Mouse (Mus musculus) heart, embryonic 15.5 days (tissue): ENCODE measurements around the gene Olfr648. TPM values are rescaled to one million over a fixed set of nuclear protein-coding genes. Genes with fewer than 3 reads are reported as not detected.

Experiments
- ATAC-seq: fragments of 200-750 bp; cut with Nextera tagmentation; replicated peaks from 2 replicates; pipeline ENCODE4 v1.8.0; 2017; ENCODE audit warnings: low read depth, moderate TSS enrichment; ENCODE audit not compliant: insufficient number of reproducible peaks, insufficient read depth, low FRiP score
- H3K27ac ChIP-seq: fragments of 300-500 bp; sonication (generic); 2 replicates; pipeline ENCODE4 v1.5.1; 2015; ENCODE audit warnings: mild to moderate bottlenecking, inconsistent platforms
- H3K27me3 ChIP-seq: fragments of 300-500 bp; sonication (generic); 2 replicates; pipeline ENCODE4 v1.6.1; 2015; ENCODE audit warnings: inconsistent platforms
- H3K36me3 ChIP-seq: fragments of 300-500 bp; sonication (generic); 2 replicates; pipeline ENCODE4 v1.6.1; 2015; ENCODE audit warnings: mild to moderate bottlenecking, inconsistent platforms
- H3K4me1 ChIP-seq: fragments of 300-500 bp; sonication (generic); replicated peaks from 2 replicates; pipeline ENCODE4 v1.6.1; 2015; ENCODE audit warnings: inconsistent platforms
- H3K4me2 ChIP-seq: fragments of 300-500 bp; sonication (generic); 2 replicates; pipeline ENCODE4 v1.6.1; 2015; ENCODE audit warnings: inconsistent platforms, mild to moderate bottlenecking, moderate library complexity
- H3K4me3 ChIP-seq: fragments of 300-500 bp; sonication (generic); 2 replicates; pipeline ENCODE4 v1.5.1; 2015; ENCODE audit warnings: mild to moderate bottlenecking, inconsistent platforms
- H3K9ac ChIP-seq: fragments of 300-500 bp; sonication (generic); 2 replicates; pipeline ENCODE4 v1.6.1; 2015; ENCODE audit warnings: mild to moderate bottlenecking, inconsistent platforms
- H3K9me3 ChIP-seq: fragments of 300-500 bp; sonication (generic); replicated peaks from 2 replicates; pipeline ENCODE4 v1.6.1; 2016; ENCODE audit warnings: inconsistent platforms
- WGBS: fragments of 180-500 bp; shearing (Covaris S2); methylation state at CpG from one replicate; pipeline ENCODE4 v1.1.7; 2015; ENCODE audit warnings: mixed read lengths; 5-methylcytosine and 5-hydroxymethylcytosine counted together
- polyA plus RNA-seq: library from polyadenylated mRNA; unstranded; fragments of >200 nt; fragmentation: Nextera tagmentation; extraction: Ambion mirVana; gene quantifications from 2 replicates; pipeline ENCODE4 v1.2.1, GENCODE M21; 2015

Olfr648 gene
- polyA plus RNA-seq, 1 experiment from 2014 or later, result 0.16 TPM

GRCm38 (mm10) chr7:104175085-104175484 is 8.1 kb downstream of the Olfr648 start:
- Histone ChIP-seq H3K4me2 (no peak overlapping the region), H3K9ac (no peak overlapping the region), H3K4me1 (no peaks in the 10 kb centered on the region), H3K27ac (no peak overlapping the region), H3K4me3 (no peak overlapping the region), H3K27me3 (no peaks in the 10 kb centered on the region), H3K9me3 (no peaks in the 10 kb centered on the region), H3K36me3 (no peaks in the 10 kb centered on the region)
- WGBS, result 62% methylated on average over 1 of the region's 1 CpGs
- no peak for ATAC-seq

- Histone ChIP-seq H3K27ac (no peak overlapping the region), H3K4me1 (no peaks in the 10 kb centered on the region; the same call in 1 of the 2 replicates), H3K4me3 (no peak overlapping the region), H3K9ac (no peak overlapping the region), H3K4me2 (no peak overlapping the region), H3K36me3 (no peaks in the 10 kb centered on the region), H3K9me3 (no peaks in the 10 kb centered on the region), H3K27me3 (no peaks in the 10 kb centered on the region)
- 59% methylated on average over 6 of the region's 6 CpGs for WGBS
- no peak for ATAC-seq
Observed at GRCm38 (mm10) chr7:104169634-104170204, 13.5 kb downstream of the Olfr648 start.

GRCm38 (mm10) chr7:104167105-104167504 is 16.1 kb downstream of the Olfr648 start:
- Histone ChIP-seq H3K4me1 (no peaks in the 10 kb centered on the region; the same call in 1 of the 2 replicates), H3K4me3 (no peak overlapping the region), H3K27ac (no peak overlapping the region), H3K36me3 (no peaks in the 10 kb centered on the region), H3K9ac (no peak overlapping the region), H3K27me3 (no peaks in the 10 kb centered on the region), H3K4me2 (no peak overlapping the region), H3K9me3 (no peaks in the 10 kb centered on the region)
- 70% methylated on average over 6 of the region's 6 CpGs for WGBS
- no peak for ATAC-seq

GRCm38 (mm10) chr7:104150456-104150855 is 32.7 kb downstream of the Olfr648 start, which contains the start of gene Ubqlnl:
Ubqlnl (minus strand) TSS chr7:104150556.
- WGBS, result 85% methylated on average over 2 of the region's 2 CpGs

GRCm38 (mm10) chr7:104143179-104143578 is 40.0 kb downstream of the Olfr648 start, which contains the start of gene Ubqln3:
Ubqln3 (minus strand) TSS chr7:104143279.
- Histone ChIP-seq H3K4me2 (no peak within 1 kb of the TSS), H3K4me1 (no peaks in the 10 kb centered on the region), H3K4me3 (no peak within 1 kb of the TSS), H3K27ac (no peak within 1 kb of the TSS), H3K9me3 (no peaks in the 10 kb centered on the region), H3K36me3 (no peaks in the 10 kb centered on the region), H3K27me3 (no peaks in the 10 kb centered on the region), H3K9ac (no peak within 1 kb of the TSS)
- ATAC-seq, result no peak
- WGBS, result 69% methylated on average over 3 of the region's 3 CpGs

More at GRCm38 (mm10) chr7:104150456-104150855, 32.7 kb downstream of the Olfr648 start, which contains the start of gene Ubqlnl:
- Histone ChIP-seq H3K4me3 (no peak within 1 kb of the TSS), H3K27me3 (no peaks in the 10 kb centered on the region), H3K36me3 (no peaks in the 10 kb centered on the region), H3K9me3 (no peaks in the 10 kb centered on the region), H3K4me2 (no peak within 1 kb of the TSS), H3K9ac (no peak within 1 kb of the TSS), H3K27ac (no peak within 1 kb of the TSS), H3K4me1 (no peaks in the 10 kb centered on the region)
- no peak for ATAC-seq

GRCm38 (mm10) chr7:104137305-104137704 is 45.9 kb downstream of the Olfr648 start, which contains the start of gene Olfr643:
Olfr643 (minus strand) TSS chr7:104137405.
- Histone ChIP-seq H3K4me1 (no peaks in the 10 kb centered on the region), H3K27ac (no peak within 1 kb of the TSS), H3K9ac (no peak within 1 kb of the TSS), H3K4me3 (no peak within 1 kb of the TSS), H3K36me3 (no peaks in the 10 kb centered on the region), H3K4me2 (no peak within 1 kb of the TSS), H3K27me3 (no peaks in the 10 kb centered on the region), H3K9me3 (no peaks in the 10 kb centered on the region)
- ATAC-seq, result no peak
- WGBS, result 81% methylated on average over 5 of the region's 5 CpGs

- no peak within 1 kb of the TSS for H3K4me2 ChIP-seq
- no peaks in the 10 kb centered on the region for H3K36me3 ChIP-seq
- H3K9ac ChIP-seq, result no peak within 1 kb of the TSS
- WGBS, result 82% methylated on average over 5 of the region's 5 CpGs
- no peaks in the 10 kb centered on the region for H3K9me3 ChIP-seq
- H3K4me3 ChIP-seq, result no peak within 1 kb of the TSS
- ATAC-seq, result no peak
- no peak within 1 kb of the TSS for H3K27ac ChIP-seq
- H3K27me3 ChIP-seq, result no peaks in the 10 kb centered on the region
- H3K4me1 ChIP-seq, result no peaks in the 10 kb centered on the region
Observed at GRCm38 (mm10) chr7:104129726-104130125, 53.5 kb downstream of the Olfr648 start, which contains the start of gene Ubqln5. Ubqln5 (minus strand) TSS chr7:104129826.

Other genes starting within 250 kb of the Olfr648 start
- not detected in 2 replicates for gene Olfr632, start 249.0 kb downstream of the Olfr648 start, polyA plus RNA-seq
- gene Olfr633, start 239.0 kb downstream of the Olfr648 start, polyA plus RNA-seq, result not detected in 2 replicates
- gene Olfr635, start 212.2 kb downstream of the Olfr648 start, polyA plus RNA-seq, result not detected in 2 replicates
- not detected in 2 replicates for gene Olfr638, start 184.6 kb downstream of the Olfr648 start, polyA plus RNA-seq
- gene Olfr639, start 166.1 kb downstream of the Olfr648 start, polyA plus RNA-seq, result not detected in 2 replicates
- not detected in 2 replicates for gene Olfr640, start 157.8 kb downstream of the Olfr648 start, polyA plus RNA-seq
- not detected in 2 replicates for gene Olfr641, start 147.9 kb downstream of the Olfr648 start, polyA plus RNA-seq
- gene Olfr642, start 130.7 kb downstream of the Olfr648 start, polyA plus RNA-seq, result not detected in 2 replicates
- not detected in 2 replicates for gene 4930516K23Rik, start 121.9 kb downstream of the Olfr648 start, polyA plus RNA-seq
- gene Olfr644, start 111.5 kb downstream of the Olfr648 start, polyA plus RNA-seq, result not detected in 2 replicates
- gene Olfr645, start 97.9 kb downstream of the Olfr648 start, polyA plus RNA-seq, result not detected in 2 replicates
- gene Olfr646, start 78.5 kb downstream of the Olfr648 start, polyA plus RNA-seq, result not detected in 2 replicates
- not detected in 2 replicates for gene Ubqln5, start 53.6 kb downstream of the Olfr648 start, polyA plus RNA-seq
- gene Olfr643, start 46.0 kb downstream of the Olfr648 start, polyA plus RNA-seq, result not detected in 2 replicates
- gene Ubqln3, start 40.1 kb downstream of the Olfr648 start, polyA plus RNA-seq, result not detected in 2 replicates
- not detected in 2 replicates for gene Ubqlnl, start 32.8 kb downstream of the Olfr648 start, polyA plus RNA-seq
- gene Olfm5, start 18.6 kb downstream of the Olfr648 start, polyA plus RNA-seq, result 0.18 TPM in 1 of 2 replicates, not detected in the other
- not detected in 2 replicates for gene Olfr649, start 12.6 kb upstream of the Olfr648 start, polyA plus RNA-seq
- 1.7 and 1.9 TPM in 2 replicates for gene Trim6, start 35.4 kb upstream of the Olfr648 start, polyA plus RNA-seq
- 2.7 and 3.0 TPM in 2 replicates for gene Trim34a, start 61.1 kb upstream of the Olfr648 start, polyA plus RNA-seq
- 0.48 and 0.72 TPM in 2 replicates for gene Trim5, start 104.7 kb upstream of the Olfr648 start, polyA plus RNA-seq
- gene Trim12a, start 132.1 kb upstream of the Olfr648 start, polyA plus RNA-seq, result 8.6 and 10.1 TPM in 2 replicates
- gene Trim34b, start 146.1 kb upstream of the Olfr648 start, polyA plus RNA-seq, result 0.08 and 0.15 TPM in 2 replicates
- 2.7 and 3.1 TPM in 2 replicates for gene Trim12c, start 170.0 kb upstream of the Olfr648 start, polyA plus RNA-seq
- 0.18 TPM in 2 replicates for gene Trim30b, start 186.5 kb upstream of the Olfr648 start, polyA plus RNA-seq
- 0.11 and 0.23 TPM in 2 replicates for gene Trim30c, start 217.4 kb upstream of the Olfr648 start, polyA plus RNA-seq